11 mouse cellular contexts compared by ENCODE assay signal in the genomic region with DNA sequence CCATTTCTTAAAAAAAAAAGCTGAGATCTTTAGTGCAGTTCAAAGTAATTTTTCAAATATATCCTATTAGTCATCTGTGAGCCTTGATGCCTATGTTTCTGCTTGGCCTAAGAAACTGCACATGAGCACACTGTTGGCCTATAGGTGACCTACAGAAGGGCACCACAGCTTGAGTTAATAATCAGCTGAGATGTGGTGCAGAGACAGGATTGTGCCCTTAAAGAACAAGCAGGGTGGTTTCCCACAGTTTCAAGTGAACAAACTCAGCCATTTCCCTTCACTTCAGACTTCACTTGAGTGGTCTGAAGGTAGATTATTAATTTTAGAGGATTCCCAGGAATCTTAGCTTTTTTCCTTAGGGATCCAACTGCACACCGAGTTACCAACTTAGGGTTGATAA.
"Had no signal": no experiment of that assay in that cellular context is flagged by ENCODE, and none has a peak within 500 bp of the region (broad histone marks: within the 10 kb centered on the region; RNA-seq: fewer than 3 reads in every experiment).

No protein-coding gene starts in this region.

- H3K4me3 ChIP-seq: hindbrain, embryonic 12.5 days; left cerebral cortex, adult 2 months; limb, embryonic 10.5 days; liver, embryonic 15.5 days; midbrain, embryonic 13.5 days had no signal

- DNase-seq: right cerebral cortex, adult 18-20 months; thymus, adult 2 months; thymus, postnatal 25 days had no signal

- H3K4me1 ChIP-seq: hindbrain, embryonic 12.5 days; liver, embryonic 15.5 days; midbrain, embryonic 13.5 days had no signal

- H3K4me2 ChIP-seq: hindbrain, embryonic 12.5 days; liver, embryonic 11.5 days; liver, embryonic 15.5 days; midbrain, embryonic 13.5 days had no signal

- H3K36me3 ChIP-seq: hindbrain, embryonic 12.5 days; limb, embryonic 10.5 days; liver, embryonic 15.5 days; midbrain, embryonic 13.5 days had no signal

- H3K27me3 ChIP-seq: hindbrain, embryonic 12.5 days; liver, embryonic 15.5 days; midbrain, embryonic 13.5 days had no signal

- H3K9ac ChIP-seq: hindbrain, embryonic 12.5 days; liver, embryonic 15.5 days; midbrain, embryonic 13.5 days had no signal

- H3K27ac ChIP-seq: hindbrain, embryonic 12.5 days; hindbrain, postnatal 0 days; left cerebral cortex, adult 2 months; limb, embryonic 10.5 days; liver, embryonic 15.5 days; midbrain, embryonic 13.5 days; stomach, postnatal 0 days had no signal

- H3K9me3 ChIP-seq: hindbrain, embryonic 12.5 days; limb, embryonic 10.5 days; liver, embryonic 15.5 days; midbrain, embryonic 13.5 days had no signal
